Mouse (Mus musculus) gastrocnemius, postnatal 10 days (tissue): ENCODE measurements around the gene Ifnl2. TPM values are rescaled to one million over a fixed set of nuclear protein-coding genes. Genes with fewer than 3 reads are reported as not detected.

ENCODE experiments used
- DNase-seq: peaks from one replicate; pipeline ENCODE4 v3.0.0; 2021; ENCODE audit warnings: mixed read lengths
- total RNA-seq, 2 experiments: library from RNA; stranded (reverse); gene quantifications; 2 replicates each; pipeline ENCODE4 v1.2.3; 2021

Gene Ifnl2
- total RNA-seq, 2 experiments from 2014 or later, result not detected

- no peak for DNase-seq
Measured at GRCm38 (mm10) chr7:28490903-28491302, 19.4 kb downstream of the Ifnl2 start.

- DNase-seq, result peak; percentile 13
Measured at GRCm38 (mm10) chr7:28490410-28490809, 19.8 kb downstream of the Ifnl2 start.

- DNase-seq, result no peak
Measured at GRCm38 (mm10) chr7:28488030-28488491, 22.2 kb downstream of the Ifnl2 start.

- no peak for DNase-seq
Measured at GRCm38 (mm10) chr7:28484192-28484591, 26.1 kb downstream of the Ifnl2 start.

GRCm38 (mm10) chr7:28482854-28483253, 27.4 kb downstream of the Ifnl2 start:
- DNase-seq, result no peak

- DNase-seq, result no peak
Measured at GRCm38 (mm10) chr7:28478854-28479253, 31.4 kb downstream of the Ifnl2 start.

GRCm38 (mm10) chr7:28477363-28477762, 32.9 kb downstream of the Ifnl2 start:
- no peak for DNase-seq

GRCm38 (mm10) chr7:28476191-28476590, 34.1 kb downstream of the Ifnl2 start:
- no peak for DNase-seq

GRCm38 (mm10) chr7:28467213-28467751, 43.0 kb downstream of the Ifnl2 start:
- DNase-seq, result peak; percentile 60

- DNase-seq, result no peak
Measured at GRCm38 (mm10) chr7:28466721-28467212, 43.5 kb downstream of the Ifnl2 start.

GRCm38 (mm10) chr7:28464416-28465212, 45.6 kb downstream of the Ifnl2 start:
- no peak for DNase-seq

- DNase-seq, result no peak
Measured at GRCm38 (mm10) chr7:28462769-28463168, 47.5 kb downstream of the Ifnl2 start.

- no peak for DNase-seq
Measured at GRCm38 (mm10) chr7:28460361-28460760, 49.9 kb downstream of the Ifnl2 start.

Other genes with a start within 250 kb of the Ifnl2 start
- 10 to 100 TPM; 14.2 to 15.6 TPM for gene Eid2, start 242.6 kb downstream of the Ifnl2 start, total RNA-seq
- 1 to 10 TPM; 7.7 to 8.6 TPM for gene Eid2b, start 232.7 kb downstream of the Ifnl2 start, total RNA-seq
- not detected for gene Selenov, start 219.3 kb downstream of the Ifnl2 start, total RNA-seq
- gene Dll3, start 208.2 kb downstream of the Ifnl2 start, total RNA-seq, result not detected
- 10 to 100 TPM; 40.1 to 43.8 TPM for gene Timm50, start 198.4 kb downstream of the Ifnl2 start, total RNA-seq
- gene Supt5, start 171.7 kb downstream of the Ifnl2 start, total RNA-seq, result 10 to 100 TPM; 65.5 to 67.0 TPM
- gene Rps16, start 159.8 kb downstream of the Ifnl2 start, total RNA-seq, result 100 to 1,000 TPM; 757 to 807 TPM
- 10 to 100 TPM; 18.7 to 30.0 TPM for gene Plekhg2, start 137.9 kb downstream of the Ifnl2 start, total RNA-seq
- gene Zfp36, start 130.2 kb downstream of the Ifnl2 start, total RNA-seq, result 10 to 100 TPM in 1 of 2 experiments, 1 to 10 TPM in 1; 8.1 to 10.5 TPM
- 10 to 100 TPM; 22.6 to 23.0 TPM for gene Med29, start 117.7 kb downstream of the Ifnl2 start, total RNA-seq
- 10 to 100 TPM; 36.5 to 46.2 TPM for gene Paf1, start 117.5 kb downstream of the Ifnl2 start, total RNA-seq
- gene Gmfg, start 73.0 kb downstream of the Ifnl2 start, total RNA-seq, result 10 to 100 TPM in 1 of 2 experiments, 1 to 10 TPM in 1; 10.0 to 10.8 TPM
- 1 to 10 TPM; 1.4 to 2.0 TPM for gene Lrfn1, start 58.5 kb downstream of the Ifnl2 start, total RNA-seq
- gene Ifnl3, start 12.4 kb upstream of the Ifnl2 start, total RNA-seq, result not detected
- not detected for gene Sycn, start 30.4 kb upstream of the Ifnl2 start, total RNA-seq
- gene Nccrp1, start 36.8 kb upstream of the Ifnl2 start, total RNA-seq, result not detected
- 10 to 100 TPM; 24.7 to 27.5 TPM for gene Samd4b, start 87.7 kb upstream of the Ifnl2 start, total RNA-seq
- gene Pak4, start 87.7 kb upstream of the Ifnl2 start, total RNA-seq, result 1 to 10 TPM; 5.5 to 7.0 TPM
- gene Acp7, start 120.9 kb upstream of the Ifnl2 start, total RNA-seq, result not detected
- gene Fbxo27, start 182.4 kb upstream of the Ifnl2 start, total RNA-seq, result 1 to 10 TPM; 1.1 to 1.7 TPM
- 10 to 100 TPM; 12.2 to 13.5 TPM for gene Fbxo17, start 206.3 kb upstream of the Ifnl2 start, total RNA-seq
- gene Mrps12, start 231.4 kb upstream of the Ifnl2 start, total RNA-seq, result 10 to 100 TPM; 40.2 to 46.5 TPM
- gene Sars2, start 231.5 kb upstream of the Ifnl2 start, total RNA-seq, result 10 to 100 TPM; 16.2 to 18.6 TPM
- gene Ccer2, start 245.7 kb upstream of the Ifnl2 start, total RNA-seq, result not detected